In the genomic region with DNA sequence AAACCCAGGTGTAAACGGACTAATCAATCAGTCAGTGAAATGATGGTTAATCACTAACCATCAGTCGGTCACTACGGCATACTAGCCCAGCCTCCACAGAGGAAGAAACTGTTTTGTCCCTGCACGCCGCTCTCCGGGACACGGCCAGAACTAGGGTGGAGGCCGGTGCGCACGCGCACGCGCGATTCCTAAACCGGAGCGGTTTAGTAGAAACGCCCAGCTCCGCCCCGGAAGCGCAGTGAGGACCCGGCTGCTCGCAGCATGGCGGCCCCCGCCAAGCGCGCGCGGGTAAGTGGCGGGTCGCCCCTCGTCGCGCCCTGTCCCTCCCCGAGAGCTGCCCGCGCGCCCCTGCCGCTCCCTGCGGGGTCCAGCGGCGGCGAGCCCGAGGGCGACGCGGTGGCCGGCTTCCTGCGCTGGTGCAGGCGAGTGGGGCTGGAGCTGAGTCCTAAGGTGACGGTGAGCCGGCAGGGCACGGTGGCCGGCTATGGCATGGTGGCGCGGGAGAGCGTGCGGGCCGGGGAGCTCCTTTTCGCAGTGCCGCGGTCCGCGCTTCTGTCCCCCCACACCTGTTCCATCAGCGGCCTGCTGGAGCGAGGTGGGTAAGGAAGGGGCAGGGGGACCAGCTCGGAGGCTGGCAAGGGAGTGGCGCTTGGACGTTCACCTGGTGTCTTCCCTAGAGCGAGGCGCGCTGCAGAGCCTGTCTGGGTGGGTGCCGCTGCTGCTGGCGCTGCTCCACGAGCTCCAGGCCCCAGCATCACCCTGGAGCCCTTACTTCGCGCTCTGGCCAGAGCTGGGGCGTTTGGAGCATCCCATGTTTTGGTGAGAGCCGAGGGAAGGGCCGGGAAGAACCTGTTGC, we compare ENCODE assay signal across 8 mouse cellular contexts. TPM values are rescaled to one million over a fixed set of nuclear protein-coding genes. Genes with fewer than 3 reads are reported as not detected.
A peak's percentile ranks its signal among the peaks of the same experiment; 100 is the strongest.
DNase-seq lines count a peak whose midpoint lies in the region; ATAC-seq lines count a peak whose summit lies in the region.

A gene (plus strand): TSS at position 206 of the 856 bp plus-strand sequence.

- peaks cover 52% of the 10 kb centered on the region for H3K36me3 ChIP-seq in hindbrain, embryonic 15.5 days

- H3K9me3 ChIP-seq in hindbrain, embryonic 15.5 days: no peaks in the 10 kb centered on the region

- peak within 1 kb of the TSS; percentile 68 for H3K27ac ChIP-seq in hindbrain, embryonic 15.5 days (replicated peaks)

- peak; percentile 84 for ATAC-seq in activated CD4-positive, CD25-positive, alpha-beta regulatory T cell, adult 4 months
- ATAC-seq in hindbrain, embryonic 15.5 days (ENCODE audit: low FRiP score, low read depth): peak; percentile 89
- peak; percentile 69 for ATAC-seq in megakaryocyte progenitor cell, adult 5-6 weeks (replicated peaks; ENCODE audit: poor library complexity)

- H3K4me3 ChIP-seq in hindbrain, embryonic 15.5 days: peak within 1 kb of the TSS; percentile 56

- H3K27me3 ChIP-seq in hindbrain, embryonic 15.5 days: no peaks in the 10 kb centered on the region

- peak; percentile 60 to 79 for DNase-seq in cerebellum, postnatal 4 days (ENCODE audit: low spot score in 2 of 2)
- DNase-seq in gastrocnemius, adult 18-20 months (ENCODE audit: low spot score): peak; percentile 83
- DNase-seq in left cerebral cortex, postnatal 10 days (ENCODE audit: extremely low spot score in 1 of 2, low spot score in 2 of 2): peak; percentile 77 to 92
- peak; percentile 85 for DNase-seq in right cerebral cortex, postnatal 14 days
- peak; percentile 75 to 84 for DNase-seq in urinary bladder, postnatal 36 days (ENCODE audit: low spot score in 2 of 2)

- WGBS in hindbrain, embryonic 15.5 days: under 1% methylated on average over 69 of the region's 79 CpGs

- intact Hi-C loops in left cerebral cortex, postnatal 10 days (cut with DNase I): loop anchor here (10.0 kb wide), 2 partner anchors 231 to 371 kb away; no protein-coding TSS in a partner anchor

- H3K9ac ChIP-seq in hindbrain, embryonic 15.5 days: peak within 1 kb of the TSS; percentile 64

- H3K4me2 ChIP-seq in hindbrain, embryonic 15.5 days: peak within 1 kb of the TSS; percentile 86

- peaks cover 19% of the 10 kb centered on the region for H3K4me1 ChIP-seq in hindbrain, embryonic 15.5 days (replicated peaks)

RNA-seq across cellular contexts. Expression of the gene that starts here (rescaled TPM):
- 10 to 100 TPM in 1 of 2 experiments, 1 to 10 TPM in 1; 6.2 to 11.7 TPM for polyA plus RNA-seq in activated CD4-positive, CD25-positive, alpha-beta regulatory T cell, adult 4 months (2017; shearing (Covaris generic))
- total RNA-seq in gastrocnemius, adult 18-20 months (2021): 10 to 100 TPM; 13.5 to 15.6 TPM
- 33.1 and 34.7 TPM in 2 replicates for polyA plus RNA-seq in hindbrain, embryonic 15.5 days (2015; fragmentation: Nextera tagmentation; extraction: Ambion mirVana)
- 10 to 100 TPM; 21.2 to 21.6 TPM for total RNA-seq in left cerebral cortex, postnatal 10 days (2021)
- 29.8 and 31.8 TPM in 2 replicates for total RNA-seq in megakaryocyte progenitor cell, adult 5-6 weeks (2015)
- 48.4 and 48.9 TPM in 2 replicates for total RNA-seq in megakaryocyte progenitor cell, adult 5-6 weeks (2017)

Comparison
In these comparisons a context has a peak if more than half of its experiments do, and no peak if none do; other contexts are left out.
1. Peak in every context shown above with its lines: DNase-seq, ATAC-seq, H3K4me3 ChIP-seq and H3K27ac ChIP-seq.